Mouse (Mus musculus) left cerebral cortex, adult 8-10 months (tissue): ENCODE measurements around the gene Lin7a. TPM values are rescaled to one million over a fixed set of nuclear protein-coding genes. Genes with fewer than 3 reads are reported as not detected.

ENCODE experiments used
- DNase-seq, 2 experiments: peaks; one replicate each; pipeline ENCODE4 v3.0.0; 2022; ENCODE audit warnings: low spot score in 2 of 2
- total RNA-seq, 4 experiments: library from RNA; stranded (reverse); gene quantifications; 2 replicates each; pipeline ENCODE4 v1.2.4; 2022

Gene Lin7a
- total RNA-seq, 4 experiments from 2014 or later = 44.8 to 54.6 (median 50.7) TPM

GRCm38 (mm10) chr10:107316100-107316499 is 44.6 kb downstream of the Lin7a start:
- no peak for DNase-seq

- DNase-seq = no peak
These were observed 48.2 kb downstream of the Lin7a start for GRCm38 (mm10) chr10:107319648-107320047.

- DNase-seq = no peak
These were observed 52.4 kb downstream of the Lin7a start for GRCm38 (mm10) chr10:107323865-107324264.

GRCm38 (mm10) chr10:107325558-107325957 is 54.1 kb downstream of the Lin7a start:
- DNase-seq = no peak

GRCm38 (mm10) chr10:107339524-107339923 is 68.0 kb downstream of the Lin7a start:
- no peak for DNase-seq

- no peak for DNase-seq
These were observed 69.7 kb downstream of the Lin7a start for GRCm38 (mm10) chr10:107341151-107341550.

- DNase-seq = no peak
These were observed 72.7 kb downstream of the Lin7a start for GRCm38 (mm10) chr10:107344200-107344599.

- DNase-seq = no peak
These were observed 76.4 kb downstream of the Lin7a start for GRCm38 (mm10) chr10:107347842-107348241.

GRCm38 (mm10) chr10:107351696-107352485 is 80.4 kb downstream of the Lin7a start:
- no peak for DNase-seq

GRCm38 (mm10) chr10:107353483-107353882 is 82.0 kb downstream of the Lin7a start:
- no peak for DNase-seq

- DNase-seq = no peak
These were observed 87.1 kb downstream of the Lin7a start for GRCm38 (mm10) chr10:107358443-107359040.

- no peak for DNase-seq
These were observed 87.8 kb downstream of the Lin7a start for GRCm38 (mm10) chr10:107359296-107359695.

GRCm38 (mm10) chr10:107361546-107361945 is 90.1 kb downstream of the Lin7a start:
- no peak for DNase-seq

GRCm38 (mm10) chr10:107362026-107362425 is 90.5 kb downstream of the Lin7a start:
- no peak for DNase-seq

- DNase-seq = no peak
These were observed 91.7 kb downstream of the Lin7a start for GRCm38 (mm10) chr10:107363049-107363816.

- DNase-seq = no peak
These were observed 105.7 kb downstream of the Lin7a start for GRCm38 (mm10) chr10:107377218-107377617.

- no peak for DNase-seq
These were observed 109.8 kb downstream of the Lin7a start for GRCm38 (mm10) chr10:107381143-107381746.

GRCm38 (mm10) chr10:107383825-107384224 is 112.3 kb downstream of the Lin7a start:
- no peak for DNase-seq

- peak; percentile 36 to 83 for DNase-seq
These were observed 118.0 kb downstream of the Lin7a start for GRCm38 (mm10) chr10:107389505-107389904.

- DNase-seq = no peak
These were observed 133.9 kb downstream of the Lin7a start for GRCm38 (mm10) chr10:107405347-107405746.

- DNase-seq = peak; percentile 12 to 27
These were observed 146.8 kb downstream of the Lin7a start for GRCm38 (mm10) chr10:107418306-107418705.

GRCm38 (mm10) chr10:107436967-107437366 is 165.5 kb downstream of the Lin7a start:
- DNase-seq = no peak
